Mouse (Mus musculus): ENCODE results near the gene Ano6. TPM values are rescaled to one million over a fixed set of nuclear protein-coding genes. Genes with fewer than 3 reads are reported as not detected.

The Ano6 gene
- polyA plus RNA-seq, 1 experiment: 73.0 TPM

DNA sequence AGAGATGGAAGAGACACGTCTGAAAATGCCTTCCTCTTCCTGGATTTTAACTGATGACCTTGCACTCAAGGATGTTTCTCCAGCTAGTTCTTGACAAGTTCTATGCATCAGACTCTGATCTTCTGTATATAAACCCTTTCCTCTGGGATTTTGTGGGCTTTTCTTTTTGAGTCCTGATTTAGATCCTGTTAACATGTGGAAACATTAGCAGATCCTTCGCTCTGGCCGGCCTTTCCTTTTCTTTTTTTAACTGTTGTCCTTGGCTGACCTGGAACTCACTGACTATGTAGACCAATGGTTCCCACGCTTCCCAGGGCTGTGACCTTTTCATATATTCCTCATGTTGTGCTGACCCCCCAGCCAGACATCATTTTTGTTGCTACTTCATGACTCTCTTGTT is 45.4 kb downstream of the Ano6 start:
- TF ChIP-seq CTCF (IDR thresholded peaks at IDR 0.05; ENCODE audit: low read depth, low read length) (no peak), POLR2A (IDR thresholded peaks at IDR 0.05; ENCODE audit: borderline replicate concordance, low read depth, low read length) (no peak)
- H3K4me1 ChIP-seq (ENCODE audit: control insufficient read depth, insufficient read depth, low read length): peaks cover 25% of the 10 kb centered on the region
- no peak overlapping the region for H3K27ac ChIP-seq (ENCODE audit: insufficient read depth, low read depth, low read length)
- H3K4me3 ChIP-seq (ENCODE audit: insufficient read depth, low read length): no peak overlapping the region

- Histone ChIP-seq H3K4me3 (ENCODE audit: insufficient read depth, low read length) (no peak overlapping the region), H3K27ac (ENCODE audit: insufficient read depth, low read depth, low read length) (no peak overlapping the region), H3K4me1 (ENCODE audit: control insufficient read depth, insufficient read depth, low read length) (peaks cover 25% of the 10 kb centered on the region)
- TF ChIP-seq POLR2A (IDR thresholded peaks at IDR 0.05; ENCODE audit: borderline replicate concordance, low read depth, low read length) (no peak), CTCF (IDR thresholded peaks at IDR 0.05; ENCODE audit: low read depth, low read length) (no peak)
Observed at GRCm38 (mm10) chr15:95836646-95837434, 46.2 kb downstream of the Ano6 start.

DNA sequence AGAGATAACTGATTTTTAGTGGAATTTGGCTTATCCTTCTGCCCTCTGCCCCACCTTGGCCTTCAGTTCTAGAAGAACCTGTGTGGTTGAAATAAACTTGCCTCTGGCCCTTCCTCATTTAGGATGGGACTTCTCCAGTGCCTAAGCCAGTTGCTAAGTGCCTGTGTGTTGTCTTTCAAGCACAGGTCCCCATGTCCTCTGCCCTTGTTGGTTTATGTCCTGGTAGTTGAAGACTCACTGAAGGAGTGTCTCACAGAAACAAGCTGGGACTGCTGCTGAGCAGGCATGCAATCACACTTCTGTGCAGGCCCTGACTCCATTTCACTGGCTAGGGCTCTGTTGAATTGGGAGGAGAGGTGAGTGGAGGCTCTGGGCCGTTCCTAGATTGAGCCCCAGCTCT is 46.9 kb downstream of the Ano6 start:
- peaks cover 25% of the 10 kb centered on the region for H3K4me1 ChIP-seq (ENCODE audit: control insufficient read depth, insufficient read depth, low read length)
- H3K4me3 ChIP-seq (ENCODE audit: insufficient read depth, low read length): no peak overlapping the region
- H3K27ac ChIP-seq (ENCODE audit: insufficient read depth, low read depth, low read length): no peak overlapping the region
- TF ChIP-seq POLR2A (IDR thresholded peaks at IDR 0.05; ENCODE audit: borderline replicate concordance, low read depth, low read length): no peak
- no peak for TF ChIP-seq CTCF (IDR thresholded peaks at IDR 0.05; ENCODE audit: low read depth, low read length)

GRCm38 (mm10) chr15:95838171-95839020 is 47.8 kb downstream of the Ano6 start:
- H3K4me1 ChIP-seq (ENCODE audit: control insufficient read depth, insufficient read depth, low read length): peaks cover 25% of the 10 kb centered on the region
- TF ChIP-seq POLR2A (IDR thresholded peaks at IDR 0.05; ENCODE audit: borderline replicate concordance, low read depth, low read length) (no peak), CTCF (IDR thresholded peaks at IDR 0.05; ENCODE audit: low read depth, low read length) (no peak)
- H3K27ac ChIP-seq (ENCODE audit: insufficient read depth, low read depth, low read length): no peak overlapping the region
- H3K4me3 ChIP-seq (ENCODE audit: insufficient read depth, low read length): no peak overlapping the region

DNA sequence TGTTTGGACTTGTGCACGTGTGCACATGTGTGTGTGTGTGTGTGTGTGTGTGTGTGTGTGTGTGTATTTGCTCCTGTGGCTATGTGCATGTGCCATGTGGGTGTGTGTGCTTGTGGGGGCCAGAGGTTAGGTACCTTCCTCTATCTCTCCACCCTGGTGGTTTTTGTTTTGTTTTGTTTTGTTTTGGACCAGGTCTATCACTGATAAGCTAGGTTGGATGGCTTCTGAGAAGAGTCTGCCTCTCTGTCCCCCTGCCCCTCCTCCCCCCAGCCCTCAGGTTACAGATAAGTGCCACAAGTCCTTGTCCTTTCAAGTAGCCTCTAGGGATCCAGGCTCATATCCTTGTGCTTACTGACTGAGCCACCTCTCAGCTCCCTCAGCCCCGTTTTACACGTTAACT is 49.1 kb downstream of the Ano6 start:
- H3K4me3 ChIP-seq (ENCODE audit: insufficient read depth, low read length): no peak overlapping the region
- no peak for TF ChIP-seq CTCF (IDR thresholded peaks at IDR 0.05; ENCODE audit: low read depth, low read length)
- H3K27ac ChIP-seq (ENCODE audit: insufficient read depth, low read depth, low read length): no peak overlapping the region
- peaks cover 19% of the 10 kb centered on the region for H3K4me1 ChIP-seq (ENCODE audit: control insufficient read depth, insufficient read depth, low read length)

GRCm38 (mm10) chr15:95843183-95843949 is 52.7 kb downstream of the Ano6 start:
- H3K27ac ChIP-seq (ENCODE audit: insufficient read depth, low read depth, low read length): no peak overlapping the region
- no peak overlapping the region for H3K4me3 ChIP-seq (ENCODE audit: insufficient read depth, low read length)
- peaks cover 7% of the 10 kb centered on the region for H3K4me1 ChIP-seq (ENCODE audit: control insufficient read depth, insufficient read depth, low read length)
- TF ChIP-seq POLR2A (IDR thresholded peaks at IDR 0.05; ENCODE audit: borderline replicate concordance, low read depth, low read length) (no peak), CTCF (IDR thresholded peaks at IDR 0.05; ENCODE audit: low read depth, low read length) (no peak)

- TF ChIP-seq POLR2A (IDR thresholded peaks at IDR 0.05; ENCODE audit: borderline replicate concordance, low read depth, low read length): no peak
- no peak for TF ChIP-seq CTCF (IDR thresholded peaks at IDR 0.05; ENCODE audit: low read depth, low read length)
- Histone ChIP-seq H3K27ac (ENCODE audit: insufficient read depth, low read depth, low read length) (no peak overlapping the region), H3K4me1 (ENCODE audit: control insufficient read depth, insufficient read depth, low read length) (peaks cover 14% of the 10 kb centered on the region), H3K4me3 (ENCODE audit: insufficient read depth, low read length) (no peak overlapping the region)
Observed at GRCm38 (mm10) chr15:95844412-95844811, 53.8 kb downstream of the Ano6 start.

- TF ChIP-seq CTCF (IDR thresholded peaks at IDR 0.05; ENCODE audit: low read depth, low read length): no peak
- H3K4me3 ChIP-seq (ENCODE audit: insufficient read depth, low read length): no peak overlapping the region
- H3K27ac ChIP-seq (ENCODE audit: insufficient read depth, low read depth, low read length): no peak overlapping the region
- peaks cover 24% of the 10 kb centered on the region for H3K4me1 ChIP-seq (ENCODE audit: control insufficient read depth, insufficient read depth, low read length)
Observed at GRCm38 (mm10) chr15:95846102-95846501, 55.5 kb downstream of the Ano6 start.

GRCm38 (mm10) chr15:95848493-95849064 is 57.9 kb downstream of the Ano6 start:
- Histone ChIP-seq H3K27ac (ENCODE audit: insufficient read depth, low read depth, low read length) (no peak overlapping the region), H3K4me3 (ENCODE audit: insufficient read depth, low read length) (no peak overlapping the region), H3K4me1 (ENCODE audit: control insufficient read depth, insufficient read depth, low read length) (peaks cover 24% of the 10 kb centered on the region)
- no peak for TF ChIP-seq POLR2A (IDR thresholded peaks at IDR 0.05; ENCODE audit: borderline replicate concordance, low read depth, low read length)
- no peak for TF ChIP-seq CTCF (IDR thresholded peaks at IDR 0.05; ENCODE audit: low read depth, low read length)
